Mouse (Mus musculus) frontal cortex, postnatal 10 days (tissue): ENCODE measurements at regions not wholly inside any gene's neighbourhood (a gene's known extent, or its start where the extent isn't known, plus 50 kb on each side); places are given as distances from the start of the nearest gene placed in this dataset.
A peak's percentile ranks its signal among the peaks of the same experiment; 100 is the strongest.
"Not testable (repeated sequence)": the region's sequence is repeated elsewhere in the genome, so short reads cannot be mapped to it uniquely, and the experiment has no call there.

Source experiments
- DNase-seq, 2 experiments: peaks; one replicate each; pipeline ENCODE4 v3.0.0; 2022; ENCODE audit warnings: low spot score in 2 of 2, mixed read lengths in 1 of 2

DNA sequence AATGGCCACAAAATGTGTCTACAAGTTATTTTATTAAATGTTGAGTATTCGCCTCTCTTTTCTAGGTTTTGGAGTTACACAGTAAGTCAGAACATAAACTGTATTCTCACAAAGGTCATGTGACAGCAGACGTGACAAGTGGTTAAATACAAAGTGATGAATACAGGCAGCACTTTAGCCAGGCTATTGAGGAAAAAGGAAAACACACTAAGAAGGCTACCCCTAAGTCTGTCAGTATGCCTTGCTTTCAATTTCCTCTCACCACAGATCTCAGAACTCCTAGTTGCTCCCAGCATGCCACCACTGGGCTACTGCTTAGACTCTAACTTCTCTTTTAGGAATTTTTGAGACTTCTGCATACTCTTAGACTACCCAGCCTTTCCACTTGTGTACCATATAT lies 297.9 kb upstream of the Pex5l start:
- no peak for DNase-seq

DNA sequence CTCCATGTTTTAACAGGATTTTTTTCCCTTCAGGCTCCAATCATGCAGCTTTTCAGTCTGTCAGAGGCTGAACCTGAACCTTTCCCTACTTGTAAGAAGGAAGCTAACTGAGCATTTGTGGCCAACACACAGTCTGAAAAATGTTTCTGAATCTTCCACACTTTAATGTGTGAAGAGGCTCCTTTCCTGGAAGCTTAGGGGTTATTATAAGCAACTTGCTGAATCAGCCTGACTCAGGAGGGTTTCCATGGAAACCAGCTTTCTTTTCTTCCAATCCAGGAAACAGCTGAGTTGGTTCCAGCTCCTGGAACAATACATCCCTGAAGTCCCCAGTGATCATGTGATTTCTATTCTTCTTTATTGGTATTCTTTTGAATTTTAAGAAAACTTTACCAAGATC lies 297.5 kb upstream of the Pex5l start:
- DNase-seq, result peak in 1 of 2 experiments; percentile 21

DNA sequence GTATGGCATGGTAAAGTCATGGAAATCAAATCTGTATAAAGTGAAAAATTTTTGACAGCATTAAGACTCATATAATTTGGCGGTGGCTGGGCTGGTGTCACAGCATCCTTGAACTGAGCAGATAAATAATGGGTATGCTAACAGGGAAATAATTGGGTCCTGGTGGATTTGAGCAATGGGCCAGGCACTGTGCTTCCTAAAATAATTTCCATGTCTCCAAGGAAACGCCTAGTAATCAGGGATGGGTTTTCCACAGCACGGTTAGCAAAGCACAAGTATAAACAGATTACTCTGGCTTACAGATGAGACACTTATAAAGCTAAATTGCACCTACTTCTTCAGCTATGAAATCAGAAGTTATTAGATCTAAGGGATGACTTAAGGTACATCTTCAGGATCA lies 273.9 kb upstream of the Pex5l start:
- no peak for DNase-seq

DNA sequence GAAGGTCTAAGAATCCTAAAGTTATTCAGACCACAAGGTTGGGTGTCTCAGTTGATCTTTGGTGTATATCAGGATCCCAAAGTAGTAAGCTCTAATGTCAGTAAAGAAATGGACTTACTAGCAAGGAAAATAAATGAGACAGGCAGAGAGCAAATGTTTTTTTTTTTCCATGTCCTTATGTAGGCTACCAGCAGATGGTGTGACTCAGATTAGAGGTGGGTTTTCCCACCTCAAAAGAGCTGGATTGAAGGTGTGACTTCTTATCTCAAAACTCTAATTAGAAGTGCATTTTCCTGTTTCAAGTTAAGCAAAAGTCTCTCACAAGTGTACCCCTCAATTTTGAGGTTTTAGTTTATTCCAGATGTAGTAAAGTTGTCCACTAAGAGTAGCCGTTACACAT lies 273.3 kb upstream of the Pex5l start:
- no peak for DNase-seq

DNA sequence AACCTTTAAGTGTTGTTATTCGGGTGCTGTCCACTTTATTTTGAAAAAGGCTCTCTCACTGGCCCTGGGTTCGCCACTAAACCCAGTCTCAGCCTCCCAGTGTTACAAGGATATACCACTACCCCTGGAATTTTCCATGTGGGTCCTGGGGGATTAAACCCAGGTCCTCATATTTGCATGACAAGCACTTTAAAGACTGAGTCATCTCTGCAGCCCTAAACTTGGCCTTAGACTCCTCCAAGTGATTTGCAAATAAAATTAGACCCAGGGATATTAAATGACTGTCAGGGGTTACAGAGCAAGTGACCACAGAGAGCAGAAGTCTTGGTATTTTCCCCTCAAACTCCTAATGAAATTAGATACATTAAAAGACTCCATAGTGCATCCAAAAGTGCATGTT lies 258.9 kb upstream of the Pex5l start:
- no peak for DNase-seq

DNA sequence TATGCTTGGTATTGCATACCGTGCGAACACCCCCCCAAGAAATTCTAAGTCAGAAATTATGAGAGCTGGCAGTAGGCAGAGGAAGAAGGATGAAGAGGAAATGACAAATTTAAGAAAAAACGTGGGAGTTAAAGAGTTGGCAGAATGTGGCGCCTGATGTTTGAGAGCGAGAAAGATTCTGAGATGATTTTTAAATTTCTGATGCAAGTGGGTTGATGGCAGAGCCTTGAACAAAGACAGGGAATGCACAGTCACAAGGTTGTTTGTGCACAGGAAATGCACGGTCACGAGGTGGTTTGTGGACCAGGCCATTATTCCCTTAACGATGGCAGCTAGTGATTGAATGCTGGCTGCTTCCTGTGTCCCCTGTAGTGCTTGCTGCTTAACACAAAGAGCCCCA lies 256.3 kb upstream of the Pex5l start:
- peak in 1 of 2 experiments; percentile 25 for DNase-seq

DNA sequence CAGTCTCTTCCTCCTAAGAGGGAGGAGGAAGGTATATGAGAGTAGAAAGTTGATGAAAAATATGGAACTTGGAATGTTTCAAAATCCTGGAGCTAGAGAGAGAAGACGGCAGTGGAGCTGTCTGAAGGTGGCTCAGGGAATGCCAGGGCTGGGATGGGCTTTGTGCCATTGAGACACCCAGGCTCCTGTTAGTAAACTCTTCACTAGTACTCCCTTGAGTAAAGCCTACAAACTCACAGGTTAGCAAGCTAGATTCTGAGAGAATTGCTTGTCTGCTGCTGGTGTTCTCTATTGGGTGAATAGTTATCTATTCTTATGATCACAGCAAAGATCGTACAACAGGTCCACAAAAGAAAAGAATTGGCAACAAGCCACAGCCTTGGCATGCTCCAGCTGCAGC lies 255.3 kb upstream of the Pex5l start:
- no peak for DNase-seq

DNA sequence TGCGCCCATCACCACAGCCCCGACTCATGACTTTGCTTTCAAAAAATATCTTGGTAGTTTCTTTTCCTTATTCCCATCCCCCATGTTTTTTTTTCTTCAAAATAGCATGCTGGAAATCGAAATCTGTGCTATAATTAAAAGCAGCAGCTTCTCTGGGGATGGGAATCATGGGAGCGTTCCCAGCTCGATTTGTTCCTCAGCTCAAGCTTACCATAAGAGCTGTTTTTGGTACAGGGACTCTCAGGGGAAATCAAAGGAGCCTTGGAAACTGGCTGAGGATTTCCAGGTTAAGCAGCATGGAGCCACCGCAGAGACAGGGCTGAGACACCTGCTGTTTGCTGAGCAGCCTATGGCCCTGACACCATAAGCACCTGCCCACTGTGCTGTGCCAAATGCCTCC lies 254.2 kb upstream of the Pex5l start:
- DNase-seq, result peak in 1 of 2 experiments; percentile 23

DNA sequence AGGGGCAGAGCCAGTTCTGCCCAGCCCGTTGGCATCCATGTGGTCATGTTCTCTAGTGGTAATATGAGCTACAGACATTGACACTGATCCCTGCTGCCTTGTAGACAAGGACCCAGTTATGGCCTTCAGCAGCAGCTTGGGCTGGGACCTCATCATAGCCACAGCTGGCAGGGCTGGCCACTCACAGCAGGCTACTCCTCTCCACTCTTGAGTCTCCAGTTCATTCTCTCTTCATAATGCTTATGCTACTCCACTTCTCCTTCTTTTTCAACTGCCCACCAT lies 249.4 kb upstream of the Pex5l start:
- DNase-seq, result no peak

DNA sequence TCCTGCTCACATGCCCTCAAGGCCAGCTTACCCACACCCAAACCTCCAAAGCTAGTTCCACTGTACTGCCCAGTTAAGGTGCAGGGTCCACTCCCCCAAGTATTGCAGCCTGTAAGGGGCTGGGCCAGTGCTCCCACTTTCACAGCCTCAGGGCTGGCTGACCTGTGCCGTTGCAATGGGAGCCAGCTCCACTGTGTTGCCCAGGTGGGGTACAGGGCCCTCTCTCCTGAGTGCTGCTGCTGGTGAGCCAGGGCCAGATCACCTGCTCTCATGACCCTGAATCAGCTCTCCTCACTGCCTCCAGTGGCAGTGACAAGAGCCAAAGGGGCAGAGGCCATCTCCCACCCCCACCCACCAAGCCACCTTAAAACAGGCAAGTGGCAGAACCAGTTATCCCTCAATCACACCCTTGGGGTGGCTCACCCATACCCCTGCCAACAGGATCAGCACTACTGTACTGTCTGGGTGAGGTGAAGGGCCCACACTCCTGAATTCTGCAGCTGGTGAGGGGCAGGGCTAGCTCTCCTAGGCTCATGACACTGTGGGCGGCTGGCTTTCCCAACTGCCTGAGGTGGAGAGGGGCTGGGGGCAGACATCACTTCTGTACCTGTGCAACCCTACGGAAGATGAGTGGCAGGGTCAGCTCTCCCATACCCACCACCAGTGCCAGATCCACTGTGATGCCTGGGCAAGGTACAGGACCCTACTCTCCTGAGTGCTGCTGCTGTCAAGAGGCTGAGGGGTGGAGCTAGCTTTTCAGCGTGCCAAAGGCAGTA lies 248.9 kb upstream of the Pex5l start:
- no peak for DNase-seq

DNA sequence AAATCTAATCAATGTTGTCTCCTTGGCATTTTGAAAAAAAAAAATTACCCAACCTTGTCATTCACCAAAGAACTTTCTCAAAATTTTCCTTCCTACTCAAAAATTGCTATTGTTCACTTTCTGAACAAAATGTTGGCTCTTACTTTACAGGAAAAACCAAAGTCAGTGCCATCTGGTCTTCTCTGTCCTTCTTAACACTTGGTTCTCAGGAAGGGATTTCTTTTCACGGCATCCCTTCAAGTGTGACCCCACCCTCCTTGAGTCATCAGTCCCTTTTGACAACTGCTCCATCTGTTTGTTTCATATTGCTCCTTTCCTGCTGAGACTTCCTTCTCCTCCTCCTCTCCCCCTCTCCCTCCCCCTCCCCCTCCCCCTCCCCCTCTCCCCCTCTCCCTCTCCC lies 245.1 kb upstream of the Pex5l start:
- no peak for DNase-seq

DNA sequence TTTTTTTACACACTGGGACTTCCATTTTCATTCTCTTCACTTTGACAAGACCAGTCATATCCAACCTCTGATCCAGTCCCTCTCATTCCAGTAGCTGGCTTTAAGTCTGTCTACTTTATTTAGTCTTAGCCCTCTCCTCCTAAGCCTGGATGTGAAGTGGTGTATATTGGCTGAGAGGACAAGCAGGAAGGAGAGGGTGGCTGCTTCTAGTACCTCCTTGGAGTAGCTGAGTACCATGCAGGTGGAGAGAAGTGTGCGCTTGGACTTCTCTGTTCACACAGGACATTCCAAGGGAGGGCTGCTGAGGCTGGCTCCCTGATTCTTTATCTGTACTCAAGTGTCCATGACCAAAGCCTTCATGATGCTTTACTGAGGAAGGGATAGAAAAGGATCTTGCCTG lies 240.6 kb upstream of the Pex5l start:
- no peak for DNase-seq

DNA sequence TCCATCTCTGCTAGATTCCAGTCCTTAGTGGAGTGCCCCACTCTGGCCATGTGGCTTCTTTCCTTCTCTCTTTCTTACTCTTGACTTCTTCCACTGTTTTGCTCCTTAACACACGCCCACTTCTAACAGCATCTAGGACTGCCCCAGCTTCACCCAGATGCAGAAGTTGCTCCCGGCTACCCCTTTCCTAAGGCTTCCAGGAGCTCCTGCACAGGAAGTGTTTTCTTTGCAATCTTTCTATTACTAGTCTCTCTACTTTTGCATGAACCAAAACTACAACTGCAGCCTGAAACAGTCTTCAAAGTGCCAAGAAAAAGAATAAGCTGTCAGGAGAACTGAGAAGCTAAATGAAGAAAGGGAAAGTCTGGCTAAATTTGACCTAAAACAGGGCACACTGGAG lies 236.6 kb upstream of the Pex5l start:
- DNase-seq, result no peak

DNA sequence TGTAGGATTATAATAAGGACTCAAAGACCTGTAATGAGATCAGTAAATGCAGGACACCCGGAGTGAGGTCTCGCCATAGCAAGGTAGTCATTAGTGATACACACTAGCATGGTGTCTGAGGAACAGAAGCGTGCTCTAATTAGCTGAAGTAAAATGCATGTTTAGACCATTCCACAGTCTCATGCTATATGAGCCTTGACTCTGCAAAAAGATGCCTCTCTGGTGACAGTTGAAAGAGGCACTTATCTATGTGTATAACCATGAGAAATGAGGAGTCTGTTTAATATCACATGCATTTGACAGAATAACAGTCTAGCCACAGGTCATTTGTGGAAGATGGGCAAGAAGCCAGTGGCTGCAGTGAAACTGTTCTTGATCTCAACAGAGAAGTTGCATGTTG lies 232.1 kb upstream of the Pex5l start:
- no peak for DNase-seq

DNA sequence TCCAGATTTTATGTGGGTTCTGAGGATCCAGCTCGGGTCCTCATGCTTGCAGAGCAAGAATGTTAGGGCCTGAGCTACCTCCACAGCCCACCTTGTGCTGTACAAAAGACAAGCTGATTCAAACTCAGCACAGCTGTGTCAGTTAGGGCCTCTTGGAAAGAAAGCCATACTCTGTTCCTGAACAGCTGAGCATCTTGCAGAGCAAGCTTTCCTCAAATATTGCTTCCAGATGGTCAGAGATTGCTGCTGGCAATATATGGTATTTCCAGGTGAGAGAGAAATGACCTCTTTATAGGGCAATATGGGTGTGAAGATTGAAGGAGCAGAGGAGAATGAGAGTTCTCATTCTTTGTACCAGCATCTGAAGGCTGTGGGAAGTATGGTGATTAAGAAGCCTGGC lies 229.8 kb upstream of the Pex5l start:
- DNase-seq, result no peak

DNA sequence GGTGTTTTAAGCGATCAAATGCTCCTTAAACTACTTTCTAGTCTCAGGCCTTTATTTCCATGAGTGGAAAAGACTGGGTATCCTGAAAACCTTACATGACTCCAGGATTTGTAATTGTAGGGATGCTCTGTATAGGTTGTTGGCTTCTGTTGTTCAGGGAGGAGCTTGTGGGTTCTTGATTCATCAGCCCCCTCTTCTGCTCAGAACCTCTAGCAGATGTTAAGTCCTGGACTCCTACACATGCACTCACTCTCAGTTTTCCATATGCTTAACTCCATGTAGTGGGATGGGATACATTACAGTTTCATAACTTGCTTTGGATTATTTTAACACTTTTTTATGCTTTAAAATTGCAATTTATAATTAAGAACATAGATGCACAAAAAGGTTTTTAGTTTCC lies 220.5 kb upstream of the Pex5l start:
- no peak for DNase-seq

DNA sequence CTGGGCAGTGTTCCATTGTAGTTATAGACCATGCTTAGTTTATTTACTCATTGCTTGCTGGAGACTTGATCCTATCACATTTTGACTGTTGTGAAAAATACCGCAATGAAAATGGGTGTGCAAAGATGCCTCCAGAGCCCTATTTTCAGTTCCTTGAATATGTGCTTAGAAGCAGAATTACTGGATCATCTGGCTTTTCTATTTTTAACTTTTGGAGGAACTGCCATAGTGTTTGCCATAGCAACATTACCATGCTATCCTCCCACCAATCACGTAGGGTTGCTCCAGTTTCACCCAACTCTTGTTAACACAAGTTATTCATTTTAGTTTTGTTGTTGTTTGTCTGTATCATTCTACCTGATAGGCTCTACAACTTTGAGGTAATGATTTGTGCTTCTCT lies 217.0 kb upstream of the Pex5l start:
- no peak for DNase-seq

DNA sequence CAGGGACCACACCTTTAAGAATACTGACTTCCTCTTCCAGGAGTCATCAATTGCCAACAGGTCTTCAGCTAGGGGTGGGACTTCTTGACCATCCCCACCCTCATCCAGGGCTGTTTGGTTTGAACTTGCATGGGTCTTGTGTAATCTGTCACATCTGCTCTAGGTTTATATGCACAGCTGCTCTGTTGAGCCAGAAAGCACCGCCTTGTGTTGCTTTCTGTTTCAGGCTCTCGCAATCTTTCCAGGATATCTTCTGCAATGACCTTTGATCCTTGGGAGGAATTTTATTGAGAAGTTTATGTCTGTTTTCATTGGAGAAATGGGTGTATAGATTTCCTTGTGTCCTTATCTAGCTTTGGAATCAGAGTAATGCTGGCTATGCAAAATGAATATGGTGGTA lies 210.8 kb upstream of the Pex5l start:
- DNase-seq, result no peak

DNA sequence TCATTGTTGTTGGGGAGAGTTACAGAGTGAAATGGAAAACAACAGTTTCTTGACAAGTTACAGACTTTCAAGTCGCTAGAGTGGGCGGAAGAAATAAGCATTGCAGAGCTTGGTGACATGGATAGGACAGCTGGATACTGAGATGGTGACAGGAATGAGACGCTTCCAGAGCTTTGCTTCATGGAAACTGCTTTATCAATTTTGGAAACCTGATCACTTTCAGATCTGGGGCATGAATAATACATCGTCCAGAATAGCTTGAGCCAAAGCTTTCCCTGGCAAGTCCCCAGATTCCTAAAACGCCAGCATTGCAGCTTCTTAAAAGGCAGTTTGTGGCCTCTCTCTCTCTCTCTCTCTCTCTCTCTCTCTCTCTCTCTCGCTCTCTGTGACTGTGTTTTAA lies 207.9 kb upstream of the Pex5l start:
- DNase-seq, result peak in 1 of 2 experiments; percentile 17

DNA sequence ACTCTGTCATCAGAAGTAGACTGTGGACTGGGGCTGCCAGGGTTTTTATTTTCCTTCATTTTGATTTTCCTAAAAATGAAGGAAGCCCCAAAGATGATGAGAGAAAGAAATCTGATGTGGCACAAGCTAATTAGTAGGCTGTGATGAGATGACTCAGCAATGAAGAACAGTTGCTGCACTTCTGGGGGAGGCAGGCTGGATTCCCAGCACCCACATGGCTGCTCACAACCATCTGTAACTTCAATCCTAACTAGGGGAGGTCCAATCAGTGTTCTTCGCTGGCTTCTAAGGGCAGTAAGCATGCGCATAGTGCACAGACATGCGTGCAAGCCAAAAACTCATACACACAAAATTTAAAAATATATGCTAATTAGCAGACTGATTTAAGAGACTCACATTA lies 191.0 kb upstream of the Pex5l start:
- DNase-seq, result no peak

DNA sequence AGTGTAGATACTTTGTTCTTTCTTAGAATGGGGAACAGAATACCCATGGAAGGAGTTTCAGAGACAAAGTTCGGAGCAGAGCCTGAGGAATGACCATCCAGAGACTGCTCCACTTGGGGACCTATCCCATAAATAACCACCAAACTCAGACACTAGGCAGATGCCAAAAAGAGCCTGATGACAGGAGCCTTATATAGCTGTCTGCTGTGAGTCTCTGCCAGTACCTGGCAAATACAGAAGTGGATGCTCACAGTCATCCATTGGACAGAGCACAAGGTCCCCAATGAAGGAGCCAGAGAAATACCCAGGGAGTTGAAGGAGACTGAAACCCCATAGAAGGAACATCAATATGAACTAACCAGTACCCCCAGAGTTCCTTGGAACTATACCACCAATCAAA lies 174.6 kb upstream of the Pex5l start:
- not testable (repeated sequence) for DNase-seq

DNA sequence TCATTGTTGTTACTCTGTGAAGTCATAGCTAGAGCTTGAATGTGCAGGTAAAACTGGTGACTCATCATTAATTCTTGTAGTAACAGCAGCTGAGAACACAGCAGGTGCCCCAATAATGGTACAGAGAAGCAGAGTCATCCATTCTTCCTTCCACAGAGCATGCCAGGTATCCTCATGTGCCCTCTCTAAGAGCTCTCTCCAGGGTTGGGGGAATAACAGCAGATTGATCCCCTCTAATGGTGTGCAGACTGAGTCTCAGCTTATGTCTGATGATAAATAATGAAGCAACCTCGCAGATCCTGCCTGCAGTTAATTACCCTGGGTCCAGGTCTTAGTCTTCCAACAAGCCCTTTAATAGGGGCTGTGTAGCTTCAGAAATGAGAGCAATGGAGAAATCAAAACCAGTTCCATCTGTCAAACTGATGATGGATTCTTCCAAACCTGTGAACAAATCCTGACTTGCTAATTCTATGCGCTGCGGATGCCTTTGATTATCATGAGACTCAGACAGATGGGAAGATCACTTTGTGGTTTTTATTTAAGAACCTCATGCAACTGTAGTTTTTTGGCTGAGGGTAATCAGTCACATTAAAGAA lies 169.3 kb upstream of the Pex5l start:
- DNase-seq, result no peak

DNA sequence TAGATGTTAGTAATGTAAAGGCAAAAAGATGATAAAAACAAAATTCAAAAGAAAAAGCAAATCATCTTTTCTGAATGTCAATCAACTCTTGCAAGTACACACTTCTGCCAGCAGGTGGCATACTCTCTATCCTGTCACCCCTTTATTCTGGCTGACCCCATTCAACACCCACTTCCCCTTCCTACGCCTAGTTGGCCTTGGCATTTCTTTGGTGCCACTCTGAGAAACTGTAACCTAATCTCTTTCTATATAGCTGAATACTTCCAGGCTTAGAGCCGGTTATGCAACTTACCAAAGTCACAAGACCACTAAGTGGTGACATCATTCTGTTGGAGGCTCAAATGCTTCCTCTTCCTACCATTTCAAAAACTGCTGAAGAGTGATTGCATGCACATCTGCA lies 165.2 kb upstream of the Pex5l start:
- no peak for DNase-seq

DNA sequence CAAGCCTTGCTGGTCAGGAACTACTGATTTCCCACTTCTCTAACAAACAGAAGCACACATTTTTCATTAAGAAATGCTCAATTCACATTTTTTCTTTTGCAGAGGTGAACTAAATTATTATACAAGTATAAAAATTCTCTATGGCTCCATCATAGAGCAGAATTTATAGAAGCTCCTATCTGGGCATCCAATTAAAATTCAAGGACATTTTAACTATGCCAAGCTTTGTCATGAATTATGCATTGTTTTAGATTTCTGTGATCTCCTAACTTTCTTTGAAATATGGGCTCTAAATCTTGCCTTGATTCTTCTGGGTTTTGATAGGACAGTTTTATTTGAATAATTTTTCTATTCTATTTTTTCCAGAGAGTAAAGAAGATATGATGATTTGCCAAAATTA lies 163.1 kb upstream of the Pex5l start:
- no peak for DNase-seq
